8 mouse cellular contexts compared by ENCODE assay signal in the genomic region with DNA sequence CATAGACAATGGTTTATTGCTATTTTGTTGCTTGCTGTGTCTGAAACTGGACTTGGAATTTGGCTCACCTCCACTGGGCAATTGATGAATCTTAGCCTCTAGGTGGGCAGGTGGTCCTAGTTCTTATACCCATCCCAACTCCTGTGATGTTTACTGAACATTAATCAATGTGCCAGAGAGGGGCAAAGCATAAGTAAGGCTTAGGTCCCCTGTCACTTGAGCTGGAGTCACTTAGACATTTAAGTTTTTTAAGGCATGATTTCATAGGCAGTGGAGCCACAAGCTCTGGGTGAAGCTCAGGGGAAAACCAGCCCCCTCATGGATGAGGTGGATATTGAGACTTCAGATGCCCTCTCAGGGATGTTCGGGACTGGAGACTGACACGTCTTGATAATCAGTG. TPM values are rescaled to one million over a fixed set of nuclear protein-coding genes. Genes with fewer than 3 reads are reported as not detected.
DNase-seq lines count a peak whose midpoint lies in the region; ATAC-seq and TF ChIP-seq lines count a peak whose summit lies in the region.

Gene Nudt16l1, plus strand, starts transcription at position 301 of the 400 bp plus-strand sequence.

- intact Hi-C loops in left cerebral cortex, postnatal 36 days (cut with DNase I), result no loop called here

- TF ChIP-seq CTCF in lung, embryonic 14.5 days (IDR thresholded peaks at IDR 0.05; ENCODE audit: low read depth), result no peak

- no peaks in the 10 kb centered on the region for H3K27me3 ChIP-seq in lung, embryonic 14.5 days (ENCODE audit: insufficient read depth, low read length)
- H3K27me3 ChIP-seq in embryonic facial prominence, embryonic 11.5 days (ENCODE audit: control insufficient read depth, insufficient read depth, low read length), result no peaks in the 10 kb centered on the region
- no peaks in the 10 kb centered on the region for H3K27me3 ChIP-seq in heart, embryonic 16.5 days (ENCODE audit: control insufficient read depth, insufficient read depth, low read length)
- no peaks in the 10 kb centered on the region for H3K27me3 ChIP-seq in neural tube, embryonic 13.5 days

- DNase-seq in lung, embryonic 14.5 days, result no peak
- DNase-seq in lung, adult 18-20 months, result no peak
- DNase-seq in embryonic facial prominence, embryonic 11.5 days (ENCODE audit: low spot score), result no peak
- no peak for DNase-seq in left cerebral cortex, postnatal 36 days (ENCODE audit: low spot score in 2 of 2)
- no peak for DNase-seq in retina, embryonic 14.5 days (ENCODE audit: low spot score)
- DNase-seq in right cerebral cortex, postnatal 36 days (ENCODE audit: low spot score in 2 of 2), result no peak

- H3K4me3 ChIP-seq in lung, embryonic 14.5 days (ENCODE audit: low read depth, low read length), result peak within 1 kb of the TSS; percentile 92
- H3K4me3 ChIP-seq in embryonic facial prominence, embryonic 11.5 days (ENCODE audit: low read depth, low read length), result peak within 1 kb of the TSS; percentile 68
- peak within 1 kb of the TSS; percentile 83 for H3K4me3 ChIP-seq in heart, embryonic 16.5 days (ENCODE audit: low read length)
- H3K4me3 ChIP-seq in neural tube, embryonic 13.5 days, result peak within 1 kb of the TSS; percentile 94

- 0 out of 2 replicates have a peak, but pooled peaks cover 3% of the 10 kb centered on the region for H3K4me1 ChIP-seq in lung, embryonic 14.5 days (ENCODE audit: insufficient read depth)
- H3K4me1 ChIP-seq in embryonic facial prominence, embryonic 11.5 days (ENCODE audit: control insufficient read depth, insufficient read depth, low read length), result peaks cover 5% of the 10 kb centered on the region; the same call in 1 of the 2 replicates
- H3K4me1 ChIP-seq in heart, embryonic 16.5 days (ENCODE audit: control insufficient read depth, insufficient read depth, low read length), result peaks cover 13% of the 10 kb centered on the region
- H3K4me1 ChIP-seq in neural tube, embryonic 13.5 days (replicated peaks), result peaks cover 24% of the 10 kb centered on the region

- WGBS in lung, embryonic 14.5 days, result 4% methylated on average over 2 of the region's 2 CpGs
- 3% methylated on average over 2 of the region's 2 CpGs for WGBS in embryonic facial prominence, embryonic 11.5 days
- 3% methylated on average over 2 of the region's 2 CpGs for WGBS in heart, embryonic 16.5 days
- 7% methylated on average over 2 of the region's 2 CpGs for WGBS in neural tube, embryonic 13.5 days

- H3K9me3 ChIP-seq in lung, embryonic 14.5 days (ENCODE audit: low read depth, low read length), result no peaks in the 10 kb centered on the region
- H3K9me3 ChIP-seq in embryonic facial prominence, embryonic 11.5 days (replicated peaks; ENCODE audit: control insufficient read depth, low read length), result no peaks in the 10 kb centered on the region
- no peaks in the 10 kb centered on the region for H3K9me3 ChIP-seq in heart, embryonic 16.5 days (replicated peaks; ENCODE audit: control insufficient read depth, low read length)
- no peaks in the 10 kb centered on the region for H3K9me3 ChIP-seq in neural tube, embryonic 13.5 days

- H3K9ac ChIP-seq in lung, embryonic 14.5 days, result peak within 1 kb of the TSS; percentile 93
- peak within 1 kb of the TSS; percentile 66 for H3K9ac ChIP-seq in embryonic facial prominence, embryonic 11.5 days (replicated peaks; ENCODE audit: low read length)
- H3K9ac ChIP-seq in heart, embryonic 16.5 days (ENCODE audit: low read length), result peak within 1 kb of the TSS; percentile 93
- H3K9ac ChIP-seq in neural tube, embryonic 13.5 days, result peak within 1 kb of the TSS; percentile 96

- H3K4me2 ChIP-seq in lung, embryonic 14.5 days, result peak within 1 kb of the TSS; percentile 92
- peak within 1 kb of the TSS; percentile 57 for H3K4me2 ChIP-seq in embryonic facial prominence, embryonic 11.5 days (ENCODE audit: low read depth, low read length)
- H3K4me2 ChIP-seq in heart, embryonic 16.5 days (ENCODE audit: low read depth, low read length), result peak within 1 kb of the TSS; percentile 90
- H3K4me2 ChIP-seq in neural tube, embryonic 13.5 days, result peak within 1 kb of the TSS; percentile 94

- no peak for ATAC-seq in lung, embryonic 14.5 days (ENCODE audit: insufficient read depth)
- ATAC-seq in embryonic facial prominence, embryonic 11.5 days (replicated peaks; ENCODE audit: insufficient number of reproducible peaks, low FRiP score, low TSS enrichment, low read depth), result no peak
- no peak for ATAC-seq in heart, embryonic 16.5 days (replicated peaks; ENCODE audit: extremely low read depth, insufficient read depth, low FRiP score)
- ATAC-seq in neural tube, embryonic 13.5 days (ENCODE audit: low read depth), result peak; percentile 9; the same call in 1 of the 2 replicates

- peaks cover 76% of the 10 kb centered on the region for H3K36me3 ChIP-seq in lung, embryonic 14.5 days (ENCODE audit: insufficient read depth)
- peaks cover 3% of the 10 kb centered on the region for H3K36me3 ChIP-seq in embryonic facial prominence, embryonic 11.5 days (replicated peaks; ENCODE audit: control insufficient read depth, insufficient read depth, low read depth, low read length)
- H3K36me3 ChIP-seq in heart, embryonic 16.5 days (ENCODE audit: control insufficient read depth, insufficient read depth), result peaks cover 44% of the 10 kb centered on the region
- H3K36me3 ChIP-seq in neural tube, embryonic 13.5 days, result peaks cover 80% of the 10 kb centered on the region

- peak within 1 kb of the TSS; percentile 88 for H3K27ac ChIP-seq in lung, embryonic 14.5 days (ENCODE audit: low read depth)
- peak within 1 kb of the TSS; percentile 5; the same call in 1 of the 2 replicates for H3K27ac ChIP-seq in embryonic facial prominence, embryonic 11.5 days (replicated peaks; ENCODE audit: low read depth, low read length)
- H3K27ac ChIP-seq in heart, embryonic 16.5 days (ENCODE audit: low read length), result peak within 1 kb of the TSS; percentile 83
- peak within 1 kb of the TSS; percentile 90 for H3K27ac ChIP-seq in neural tube, embryonic 13.5 days (replicated peaks)

RNA-seq across cellular contexts. Expression of gene Nudt16l1, which starts in this region (rescaled TPM):
- 145 and 154 TPM in 2 replicates for polyA plus RNA-seq in lung, embryonic 14.5 days (2014; fragmentation: Nextera tagmentation; extraction: Ambion mirVana)
- polyA plus RNA-seq in embryonic facial prominence, embryonic 11.5 days (2014; fragmentation: Nextera tagmentation; extraction: Ambion mirVana), result 155 and 164 TPM in 2 replicates
- 119 and 125 TPM in 2 replicates for polyA plus RNA-seq in heart, embryonic 16.5 days (2015; fragmentation: Nextera tagmentation; extraction: Ambion mirVana)
- total RNA-seq in left cerebral cortex, postnatal 36 days (2021), result 10 to 100 TPM; 70.6 to 77.8 TPM
- 134 and 143 TPM in 2 replicates for polyA plus RNA-seq in neural tube, embryonic 13.5 days (2015; fragmentation: Nextera tagmentation; extraction: Ambion mirVana)

Comparison
In these comparisons a context has a peak if more than half of its experiments do, and no peak if none do; other contexts are left out.
1. H3K27ac ChIP-seq: peak in every context shown above with its lines; median percentile 90 in neural tube, embryonic 13.5 days; 88 in lung, embryonic 14.5 days; 83 in heart, embryonic 16.5 days; 5 in embryonic facial prominence, embryonic 11.5 days.